Mouse (Mus musculus): ENCODE measurements around the gene Dpf1.

Dpf1 gene

GRCm38 (mm10) chr7:29306108-29306507, 2.4 kb downstream of the Dpf1 start:
- in situ Hi-C loops (cut with MboI; ENCODE audit: unreplicated experiment in 2 of 2), result loop anchor here in 1 of 2 experiments (25.0 kb wide), 1 partner anchor 544 kb away; the partner anchor contains the start of genes Ccer2, Nfkbib and Sirt2

- in situ Hi-C loops (cut with MboI; ENCODE audit: unreplicated experiment in 2 of 2), result loop anchor here in 1 of 2 experiments (25.0 kb wide), 1 partner anchor 544 kb away; the partner anchor contains the start of genes Ccer2, Nfkbib and Sirt2
These were observed 2.9 kb downstream of the Dpf1 start for GRCm38 (mm10) chr7:29306619-29307018.

- in situ Hi-C loops (cut with MboI; ENCODE audit: unreplicated experiment in 2 of 2), result loop anchor here in 1 of 2 experiments (25.0 kb wide), 1 partner anchor 545 kb away; the partner anchor contains the start of genes Ccer2, Nfkbib and Sirt2
These were observed 3.8 kb downstream of the Dpf1 start for GRCm38 (mm10) chr7:29307350-29308104.

- in situ Hi-C loops (cut with MboI; ENCODE audit: unreplicated experiment in 2 of 2), result loop anchor here in 1 of 2 experiments (25.0 kb wide), 1 partner anchor 547 kb away; the partner anchor contains the start of genes Ccer2, Nfkbib and Sirt2
These were observed 5.5 kb downstream of the Dpf1 start for GRCm38 (mm10) chr7:29309221-29309721.

GRCm38 (mm10) chr7:29309749-29310148, 6.0 kb downstream of the Dpf1 start:
- in situ Hi-C loops (cut with MboI; ENCODE audit: unreplicated experiment in 2 of 2), result loop anchor here in 1 of 2 experiments (25.0 kb wide), 1 partner anchor 547 kb away; the partner anchor contains the start of genes Ccer2, Nfkbib and Sirt2

- in situ Hi-C loops (cut with MboI; ENCODE audit: unreplicated experiment in 2 of 2), result loop anchor here in 1 of 2 experiments (25.0 kb wide), 1 partner anchor 551 kb away; the partner anchor contains the start of genes Ccer2, Nfkbib and Sirt2
These were observed 9.3 kb downstream of the Dpf1 start for GRCm38 (mm10) chr7:29313051-29313450.

- in situ Hi-C loops (cut with MboI; ENCODE audit: unreplicated experiment in 2 of 2), result loop anchor here in 1 of 2 experiments (25.0 kb wide), 1 partner anchor 551 kb away; the partner anchor contains the start of genes Ccer2, Nfkbib and Sirt2
These were observed 10.0 kb downstream of the Dpf1 start for GRCm38 (mm10) chr7:29313572-29314261.

- in situ Hi-C loops (cut with MboI; ENCODE audit: unreplicated experiment in 2 of 2), result loop anchor here in 1 of 2 experiments (25.0 kb wide), 1 partner anchor 553 kb away; the partner anchor contains the start of genes Ccer2, Nfkbib and Sirt2
These were observed 11.3 kb downstream of the Dpf1 start for GRCm38 (mm10) chr7:29314844-29315628.

GRCm38 (mm10) chr7:29316137-29316734, 12.5 kb downstream of the Dpf1 start:
- in situ Hi-C loops (cut with MboI; ENCODE audit: unreplicated experiment in 2 of 2), result loop anchor here in 1 of 2 experiments (25.0 kb wide), 1 partner anchor 554 kb away; the partner anchor contains the start of genes Ccer2, Nfkbib and Sirt2

GRCm38 (mm10) chr7:29316976-29317375, 13.2 kb downstream of the Dpf1 start:
- in situ Hi-C loops (cut with MboI; ENCODE audit: unreplicated experiment in 2 of 2), result loop anchor here in 1 of 2 experiments (25.0 kb wide), 1 partner anchor 555 kb away; the partner anchor contains the start of genes Ccer2, Nfkbib and Sirt2

GRCm38 (mm10) chr7:29317558-29317957, 13.8 kb downstream of the Dpf1 start:
- in situ Hi-C loops (cut with MboI; ENCODE audit: unreplicated experiment in 2 of 2), result loop anchor here in 1 of 2 experiments (25.0 kb wide), 1 partner anchor 555 kb away; the partner anchor contains the start of genes Ccer2, Nfkbib and Sirt2

- in situ Hi-C loops (cut with MboI; ENCODE audit: unreplicated experiment in 2 of 2), result loop anchor here in 1 of 2 experiments (25.0 kb wide), 1 partner anchor 556 kb away; the partner anchor contains the start of genes Ccer2, Nfkbib and Sirt2
These were observed 14.6 kb downstream of the Dpf1 start for GRCm38 (mm10) chr7:29318115-29318911.

- in situ Hi-C loops (cut with MboI; ENCODE audit: unreplicated experiment in 2 of 2), result loop anchor here (5.0 to 25.0 kb wide), 3 partner anchors 48 to 557 kb away; partner anchors contain the start of genes Ccer2 (in 1 of the 2), Nfkbib (in 1 of the 2) and Sirt2 (in 1 of the 2)
These were observed 15.9 kb downstream of the Dpf1 start for GRCm38 (mm10) chr7:29319337-29320307.

- in situ Hi-C loops (cut with MboI; ENCODE audit: unreplicated experiment in 2 of 2), result no loop called here
These were observed 23.3 kb downstream of the Dpf1 start for GRCm38 (mm10) chr7:29327087-29327486.

GRCm38 (mm10) chr7:29328984-29329383, 25.2 kb downstream of the Dpf1 start:
- in situ Hi-C loops (cut with MboI; ENCODE audit: unreplicated experiment in 2 of 2), result no loop called here

GRCm38 (mm10) chr7:29334156-29334555, 30.4 kb downstream of the Dpf1 start:
- in situ Hi-C loops (cut with MboI; ENCODE audit: unreplicated experiment in 2 of 2), result no loop called here

- in situ Hi-C loops (cut with MboI; ENCODE audit: unreplicated experiment in 2 of 2), result no loop called here
These were observed 31.5 kb downstream of the Dpf1 start for GRCm38 (mm10) chr7:29335276-29335675.

Data from v-Abl transformed pro-B cells (cell line).